Mouse (Mus musculus) limb, embryonic 14.5 days (tissue): Measurements from ENCODE around the gene Olfr551. TPM values are rescaled to one million over a fixed set of nuclear protein-coding genes. Genes with fewer than 3 reads are reported as not detected.
A peak's percentile ranks its signal among the peaks of the same experiment; 100 is the strongest.

Experiments used
- ATAC-seq: fragments of 200-750 bp; cut with Nextera tagmentation; 2 replicates; pipeline ENCODE4 v1.8.0; 2017; ENCODE audit warnings: low read depth, moderate number of reproducible peaks, moderate TSS enrichment; ENCODE audit not compliant: low FRiP score
- DNase-seq: peaks from one replicate; pipeline ENCODE4 v3.0.0-alpha.2; 2015; ENCODE audit warnings: low spot score
- H3K27ac ChIP-seq: fragments of 300-500 bp; sonication (generic); replicated peaks from 2 replicates; pipeline ENCODE4 v1.5.1; 2014; ENCODE audit warnings: low read depth, mild to moderate bottlenecking, low read length, moderate library complexity, mixed read lengths
- H3K27me3 ChIP-seq: fragments of 300-500 bp; sonication (generic); 2 replicates; pipeline ENCODE4 v1.6.1; 2014; ENCODE audit warnings: low read length, mixed read lengths; ENCODE audit not compliant: control insufficient read depth, insufficient read depth
- H3K36me3 ChIP-seq: fragments of 300-500 bp; sonication (generic); 2 replicates; pipeline ENCODE4 v1.6.1; 2014; ENCODE audit warnings: mild to moderate bottlenecking, low read length, moderate library complexity, mixed read lengths; ENCODE audit not compliant: control insufficient read depth, insufficient read depth
- H3K4me1 ChIP-seq: fragments of 300-500 bp; sonication (generic); 2 replicates; pipeline ENCODE4 v1.6.1; 2014; ENCODE audit warnings: antibody characterized with exemption, low read length, mixed read lengths; ENCODE audit not compliant: control insufficient read depth, insufficient read depth
- H3K4me2 ChIP-seq: fragments of 300-500 bp; sonication (generic); replicated peaks from 2 replicates; pipeline ENCODE4 v1.6.1; 2014; ENCODE audit warnings: low read depth, mild to moderate bottlenecking, low read length, moderate library complexity; ENCODE audit not compliant: severe bottlenecking
- H3K4me3 ChIP-seq: fragments of 300-500 bp; sonication (generic); replicated peaks from 2 replicates; pipeline ENCODE4 v1.5.1; 2014; ENCODE audit warnings: low read length
- H3K9ac ChIP-seq: fragments of 300-500 bp; sonication (generic); 2 replicates; pipeline ENCODE4 v1.6.1; 2014; ENCODE audit warnings: mild to moderate bottlenecking, low read depth, low read length, moderate library complexity; ENCODE audit not compliant: severe bottlenecking
- H3K9me3 ChIP-seq: fragments of 300-500 bp; sonication (generic); 2 replicates; pipeline ENCODE4 v1.6.1; 2016; ENCODE audit warnings: low read length; ENCODE audit not compliant: control insufficient read depth
- POLR2A ChIP-seq: fragments of 200-500 bp; IDR thresholded peaks from 2 replicates; pipeline ENCODE4 v1.8.0; 2012; ENCODE audit warnings: inconsistent platforms, mild to moderate bottlenecking, moderate library complexity, borderline replicate concordance; ENCODE audit not compliant: insufficient read depth, insufficient read length; ENCODE audit errors: extremely low read depth
- WGBS: fragments of 180-500 bp; shearing (Covaris S2); extraction: QIAGEN DNeasy Blood & Tissue Kit; methylation state at CpG from one replicate; pipeline ENCODE4 v1.1.7; 2014; 5-methylcytosine and 5-hydroxymethylcytosine counted together
- polyA plus RNA-seq, 2 experiments: library from polyadenylated mRNA; depleted of rRNA in 1 of 2; stranded (reverse) in 1 of 2; unstranded in 1 of 2; fragments of >200 nt; fragmentation: Nextera tagmentation in 1 of 2; extraction: Ambion mirVana in 1 of 2; gene quantifications; 2 replicates each; pipeline versions ENCODE4 v1.2.1 to v1.2.3; 2012 to 2014

Gene Olfr551
- polyA plus RNA-seq, 2 experiments = not detected

- WGBS = 16% methylated on average over 10 of the region's 10 CpGs
- TF ChIP-seq POLR2A = no peak
- H3K27ac ChIP-seq = 0 out of 2 replicates have a peak within 1 kb of the TSS, but pooled peaks have one; percentile 20
Observed at GRCm38 (mm10) chr7:102564999-102565997, 26.4 kb downstream of the Olfr551 start, which contains the start of gene Trim21. Gene Trim21 (minus strand): TSS chr7:102565486.

GRCm38 (mm10) chr7:102553279-102553678 lies 38.4 kb downstream of the Olfr551 start:
- ATAC-seq = no peak
- DNase-seq = no peak
- no peak overlapping the region for H3K9ac ChIP-seq
- WGBS = 69% methylated on average over 3 of the region's 3 CpGs
- H3K4me2 ChIP-seq = no peak overlapping the region
- H3K27me3 ChIP-seq = no peaks in the 10 kb centered on the region
- no peaks in the 10 kb centered on the region for H3K9me3 ChIP-seq
- no peak overlapping the region for H3K4me3 ChIP-seq
- H3K4me1 ChIP-seq = no peaks in the 10 kb centered on the region
- no peak for TF ChIP-seq POLR2A
- H3K36me3 ChIP-seq = no peaks in the 10 kb centered on the region
- H3K27ac ChIP-seq = no peak overlapping the region

More at GRCm38 (mm10) chr7:102564999-102565997, 26.4 kb downstream of the Olfr551 start, which contains the start of gene Trim21:
- ATAC-seq (peak; percentile 87), DNase-seq (peak; percentile 66)
- H3K27me3 ChIP-seq = no peaks in the 10 kb centered on the region
- H3K4me2 ChIP-seq = peak within 1 kb of the TSS; percentile 53
- no peaks in the 10 kb centered on the region for H3K9me3 ChIP-seq
- H3K4me3 ChIP-seq = peak within 1 kb of the TSS; percentile 41
- peak within 1 kb of the TSS; percentile 56 for H3K9ac ChIP-seq
- H3K36me3 ChIP-seq = no peaks in the 10 kb centered on the region
- no peaks in the 10 kb centered on the region for H3K4me1 ChIP-seq

GRCm38 (mm10) chr7:102549570-102549969 lies 42.1 kb downstream of the Olfr551 start, which contains the start of gene Olfr549:
Gene Olfr549 (plus strand): TSS chr7:102549870.
- Histone ChIP-seq H3K27me3 (no peaks in the 10 kb centered on the region), H3K36me3 (no peaks in the 10 kb centered on the region), H3K9me3 (no peaks in the 10 kb centered on the region), H3K4me1 (no peaks in the 10 kb centered on the region), H3K4me2 (no peak within 1 kb of the TSS), H3K4me3 (no peak within 1 kb of the TSS), H3K9ac (no peak within 1 kb of the TSS), H3K27ac (no peak within 1 kb of the TSS)
- DNase-seq (no peak), ATAC-seq (no peak)
- no peak for TF ChIP-seq POLR2A
- WGBS = 91% methylated on average over 3 of the region's 3 CpGs

- Histone ChIP-seq H3K4me2 (no peak overlapping the region), H3K27ac (no peak overlapping the region), H3K9me3 (no peaks in the 10 kb centered on the region), H3K36me3 (no peaks in the 10 kb centered on the region), H3K27me3 (no peaks in the 10 kb centered on the region), H3K4me3 (no peak overlapping the region), H3K9ac (no peak overlapping the region), H3K4me1 (no peaks in the 10 kb centered on the region)
- 59% methylated on average over 3 of the region's 3 CpGs for WGBS
- no peak for DNase-seq
- TF ChIP-seq POLR2A = no peak
- ATAC-seq = no peak
Observed at GRCm38 (mm10) chr7:102541251-102541650, 50.4 kb downstream of the Olfr551 start.

GRCm38 (mm10) chr7:102540596-102540995 lies 51.1 kb downstream of the Olfr551 start, which contains the start of gene Olfr548-ps1:
Gene Olfr548-ps1 (plus strand): TSS chr7:102540896.
- no peaks in the 10 kb centered on the region for H3K9me3 ChIP-seq
- no peaks in the 10 kb centered on the region for H3K36me3 ChIP-seq
- H3K4me1 ChIP-seq = no peaks in the 10 kb centered on the region
- H3K9ac ChIP-seq = no peak within 1 kb of the TSS
- 76% methylated on average over 2 of the region's 2 CpGs for WGBS
- no peak within 1 kb of the TSS for H3K27ac ChIP-seq
- no peak for TF ChIP-seq POLR2A
- H3K4me3 ChIP-seq = no peak within 1 kb of the TSS
- ATAC-seq (no peak), DNase-seq (no peak)
- no peaks in the 10 kb centered on the region for H3K27me3 ChIP-seq
- H3K4me2 ChIP-seq = no peak within 1 kb of the TSS
